ENCODE assay signal across 1 mouse cellular context in genomic region chrX:11987602-11988001, GRCm38 (mm10).
TF ChIP-seq lines count a peak whose summit lies in the region.

No protein-coding gene starts in this region.

TF ChIP-seq in MEL, 35 proteins besides CTCF, POLR2A, EP300 and RAD21 (continued from another document):
- TF ChIP-seq SIN3A (IDR thresholded peaks at IDR 0.05; ENCODE audit: low read length) (peak; percentile 59), USF1 (IDR thresholded peaks at IDR 0.05; ENCODE audit: low read depth, low read length) (peak; percentile 61; the same call in 1 of the 2 replicates), GABPA (IDR thresholded peaks at IDR 0.05; ENCODE audit: low read depth, low read length) (no peak), NELFE (IDR thresholded peaks at IDR 0.05; ENCODE audit: low read depth, low read length) (no peak), JUND (IDR thresholded peaks at IDR 0.05; ENCODE audit: low read depth, low read length) (no peak), MAX (IDR thresholded peaks at IDR 0.05; ENCODE audit: low read length) (peak; percentile 86), MXI1 (IDR thresholded peaks at IDR 0.05; ENCODE audit: low read depth, low read length) (peak; percentile 68), ZC3H11A (IDR thresholded peaks at IDR 0.05; ENCODE audit: low read depth, low read length) (no peak), NRF1 (IDR thresholded peaks at IDR 0.05; ENCODE audit: insufficient read depth, low read depth, low read length, poor library complexity, severe bottlenecking) (no peak), HCFC1 (IDR thresholded peaks at IDR 0.05; ENCODE audit: low read depth, low read length) (no peak), ZKSCAN1 (IDR thresholded peaks at IDR 0.05; ENCODE audit: low read depth, low read length) (no peak), CHD1 (IDR thresholded peaks at IDR 0.05; ENCODE audit: low read depth, low read length) (no peak), KAT2A (conservative IDR thresholded peaks at IDR 0.05; ENCODE audit: low read depth, low read length) (no peak), MAFK (IDR thresholded peaks at IDR 0.05; ENCODE audit: borderline replicate concordance, low read depth, low read length) (no peak), TAL1 (IDR thresholded peaks at IDR 0.05; ENCODE audit: low read length) (no peak)
